Mouse (Mus musculus): Measurements from ENCODE around the gene D630003M21Rik.

- TF ChIP-seq CTCF (IDR thresholded peaks at IDR 0.05; ENCODE audit: control insufficient read depth, insufficient read depth, insufficient replicate concordance, low read depth, low read length) (peak; percentile 94), POLR2A (IDR thresholded peaks at IDR 0.05; ENCODE audit: control insufficient read depth, low read depth, low read length) (no peak)
Measured at GRCm38 (mm10) chr2:158258781-158259180, 29.8 kb upstream of the D630003M21Rik start.
